Mouse (Mus musculus) forebrain, embryonic 11.5 days (tissue): ENCODE results near the gene Stk10. TPM values are rescaled to one million over a fixed set of nuclear protein-coding genes. Genes with fewer than 3 reads are reported as not detected.
A peak's percentile ranks its signal among the peaks of the same experiment; 100 is the strongest.
"Not testable (repeated sequence)": the region's sequence is repeated elsewhere in the genome, so short reads cannot be mapped to it uniquely, and the experiment has no call there.

ENCODE experiments used
- ATAC-seq: fragments of 200-750 bp; cut with Nextera tagmentation; replicated peaks from 2 replicates; pipeline ENCODE4 v1.8.0; 2017; ENCODE audit warnings: moderate TSS enrichment; ENCODE audit not compliant: low FRiP score
- DNase-seq: peaks from one replicate; pipeline ENCODE4 v3.0.0-alpha.2; 2017; ENCODE audit warnings: low spot score
- H3K27ac ChIP-seq: fragments of 300-500 bp; sonication (generic); 2 replicates; pipeline ENCODE4 v1.5.1; 2014; ENCODE audit warnings: low read depth, low read length
- H3K27me3 ChIP-seq: fragments of 300-500 bp; sonication (generic); 2 replicates; pipeline ENCODE4 v1.6.1; 2014; ENCODE audit warnings: mild to moderate bottlenecking, low read length, mixed read lengths; ENCODE audit not compliant: control insufficient read depth, insufficient read depth
- H3K36me3 ChIP-seq: fragments of 300-500 bp; sonication (generic); 2 replicates; pipeline ENCODE4 v1.6.1; 2014; ENCODE audit warnings: mild to moderate bottlenecking, low read length, moderate library complexity, mixed read lengths; ENCODE audit not compliant: control insufficient read depth, insufficient read depth
- H3K4me1 ChIP-seq: fragments of 300-500 bp; sonication (generic); replicated peaks from 2 replicates; pipeline ENCODE4 v1.6.1; 2014; ENCODE audit warnings: low read length, mixed read lengths; ENCODE audit not compliant: control insufficient read depth, insufficient read depth
- H3K4me2 ChIP-seq: fragments of 300-500 bp; sonication (generic); 2 replicates; pipeline ENCODE4 v1.6.1; 2014; ENCODE audit warnings: low read depth, mild to moderate bottlenecking, low read length, moderate library complexity, mixed read lengths; ENCODE audit not compliant: severe bottlenecking
- H3K4me3 ChIP-seq: fragments of 300-500 bp; sonication (generic); 2 replicates; pipeline ENCODE4 v1.5.1; 2014; ENCODE audit warnings: low read depth, low read length
- H3K9ac ChIP-seq: fragments of 300-500 bp; sonication (generic); 2 replicates; pipeline ENCODE4 v1.6.1; 2014; ENCODE audit warnings: low read length
- H3K9me3 ChIP-seq: fragments of 300-500 bp; sonication (generic); 2 replicates; pipeline ENCODE4 v1.6.1; 2016; ENCODE audit warnings: low read length, mixed read lengths; ENCODE audit not compliant: control insufficient read depth
- WGBS: fragments of 180-500 bp; shearing (Covaris S2); extraction: QIAGEN DNeasy Blood & Tissue Kit; methylation state at CpG from one replicate; pipeline ENCODE4 v1.1.7; 2014; 5-methylcytosine and 5-hydroxymethylcytosine counted together
- polyA plus RNA-seq: library from polyadenylated mRNA; unstranded; fragments of >200 nt; fragmentation: Nextera tagmentation; extraction: Ambion mirVana; gene quantifications from 2 replicates; pipeline ENCODE4 v1.2.1, GENCODE M21; 2014

Gene Stk10
- polyA plus RNA-seq, 1 experiment from 2014 or later: 1.4 TPM

- WGBS: 12% methylated on average over 11 of the region's 11 CpGs
- no peak for DNase-seq
- peak; percentile 30; the same call in 1 of the 2 replicates for ATAC-seq
- Histone ChIP-seq H3K36me3 (no peaks in the 10 kb centered on the region), H3K4me2 (no peak overlapping the region), H3K9me3 (no peaks in the 10 kb centered on the region), H3K9ac (no peak overlapping the region), H3K27me3 (no peaks in the 10 kb centered on the region), H3K27ac (no peak overlapping the region), H3K4me1 (0 out of 2 replicates have a peak, but pooled peaks cover 2% of the 10 kb centered on the region), H3K4me3 (no peak overlapping the region)
Observed at GRCm38 (mm10) chr11:32615561-32615960, 82.5 kb downstream of the Stk10 start.

- Histone ChIP-seq H3K9ac (no peak overlapping the region), H3K27ac (no peak overlapping the region), H3K4me1 (0 out of 2 replicates have a peak, but pooled peaks cover 2% of the 10 kb centered on the region), H3K4me2 (no peak overlapping the region), H3K9me3 (no peaks in the 10 kb centered on the region), H3K4me3 (no peak overlapping the region), H3K36me3 (no peaks in the 10 kb centered on the region), H3K27me3 (no peaks in the 10 kb centered on the region)
- no peak for ATAC-seq
- 71% methylated on average over 6 of the region's 6 CpGs for WGBS
- no peak for DNase-seq
Observed at GRCm38 (mm10) chr11:32616091-32616490, 83.0 kb downstream of the Stk10 start.

GRCm38 (mm10) chr11:32618036-32618435 is 84.9 kb downstream of the Stk10 start:
- Histone ChIP-seq H3K4me3 (no peak overlapping the region), H3K27ac (no peak overlapping the region), H3K9me3 (no peaks in the 10 kb centered on the region), H3K36me3 (no peaks in the 10 kb centered on the region), H3K9ac (no peak overlapping the region), H3K27me3 (no peaks in the 10 kb centered on the region), H3K4me2 (no peak overlapping the region), H3K4me1 (0 out of 2 replicates have a peak, but pooled peaks cover 2% of the 10 kb centered on the region)
- no peak for DNase-seq
- WGBS: 59% methylated on average over 1 of the region's 1 CpGs
- no peak for ATAC-seq

- not testable (repeated sequence) for H3K27ac ChIP-seq, ATAC-seq, H3K36me3 ChIP-seq, H3K4me3 ChIP-seq, H3K4me1 ChIP-seq, H3K4me2 ChIP-seq, H3K27me3 ChIP-seq, H3K9me3 ChIP-seq, DNase-seq, H3K9ac ChIP-seq
- 83% methylated on average over 5 of the region's 5 CpGs for WGBS
Observed at GRCm38 (mm10) chr11:32618641-32619040, 85.5 kb downstream of the Stk10 start.

GRCm38 (mm10) chr11:32619257-32619816 is 86.2 kb downstream of the Stk10 start:
- Histone ChIP-seq H3K27ac (no peak overlapping the region), H3K4me1 (peaks cover 2% of the 10 kb centered on the region; the same call in 1 of the 2 replicates), H3K27me3 (no peaks in the 10 kb centered on the region), H3K9me3 (no peaks in the 10 kb centered on the region), H3K4me3 (no peak overlapping the region), H3K9ac (no peak overlapping the region), H3K4me2 (no peak overlapping the region), H3K36me3 (no peaks in the 10 kb centered on the region)
- ATAC-seq (no peak), DNase-seq (no peak)
- WGBS: 71% methylated on average over 8 of the region's 8 CpGs

- no peak overlapping the region for H3K9ac ChIP-seq
- H3K36me3 ChIP-seq: no peaks in the 10 kb centered on the region
- no peaks in the 10 kb centered on the region for H3K9me3 ChIP-seq
- no peak overlapping the region for H3K4me3 ChIP-seq
- ATAC-seq (no peak), DNase-seq (no peak)
- 84% methylated on average over 6 of the region's 6 CpGs for WGBS
- H3K27ac ChIP-seq: no peak overlapping the region
- no peak overlapping the region for H3K4me2 ChIP-seq
- H3K27me3 ChIP-seq: no peaks in the 10 kb centered on the region
- peaks cover 2% of the 10 kb centered on the region; the same call in 1 of the 2 replicates for H3K4me1 ChIP-seq
Observed at GRCm38 (mm10) chr11:32619866-32620456, 86.9 kb downstream of the Stk10 start.

- Histone ChIP-seq H3K27me3 (no peaks in the 10 kb centered on the region), H3K27ac (no peak overlapping the region), H3K9ac (no peak overlapping the region), H3K9me3 (no peaks in the 10 kb centered on the region), H3K4me1 (no peaks in the 10 kb centered on the region; the same call in 1 of the 2 replicates), H3K4me3 (no peak overlapping the region), H3K4me2 (no peak overlapping the region), H3K36me3 (no peaks in the 10 kb centered on the region)
- 82% methylated on average over 12 of the region's 12 CpGs for WGBS
- ATAC-seq: no peak
- DNase-seq: no peak
Observed at GRCm38 (mm10) chr11:32621831-32622478, 88.8 kb downstream of the Stk10 start.

- no peaks in the 10 kb centered on the region; the same call in 1 of the 2 replicates for H3K4me1 ChIP-seq
Observed at GRCm38 (mm10) chr11:32622479-32623190, 89.5 kb downstream of the Stk10 start.

More at GRCm38 (mm10) chr11:32622479-32623190, 89.5 kb downstream of the Stk10 start:
- Histone ChIP-seq H3K4me2 (no peak overlapping the region), H3K9ac (no peak overlapping the region), H3K9me3 (no peaks in the 10 kb centered on the region), H3K27me3 (no peaks in the 10 kb centered on the region), H3K36me3 (no peaks in the 10 kb centered on the region), H3K27ac (no peak overlapping the region), H3K4me3 (no peak overlapping the region)
- DNase-seq: peak; percentile 30
- ATAC-seq: no peak
- WGBS: 87% methylated on average over 13 of the region's 13 CpGs
